Mouse (Mus musculus) G1E (cell line): ENCODE measurements around the gene Slc38a7.

Experiments
- CTCF ChIP-seq: IDR thresholded peaks from 2 replicates; pipeline ENCODE4 v1.5.1; 2012; ENCODE audit warnings: low read depth, low read length, inconsistent platforms, mixed read lengths
- TAL1 ChIP-seq: conservative IDR thresholded peaks from 2 replicates; pipeline ENCODE4 v1.6.1; 2012; ENCODE audit warnings: low read depth, low read length, inconsistent platforms, mixed read lengths

GRCm38 (mm10) chr8:95887578-95888284 lies 34.4 kb upstream of the Slc38a7 start:
- TF ChIP-seq CTCF = no peak
- no peak for TF ChIP-seq TAL1
